Mouse (Mus musculus) kidney, postnatal 0 days (tissue): ENCODE data around the gene Pfn3. TPM values are rescaled to one million over a fixed set of nuclear protein-coding genes. Genes with fewer than 3 reads are reported as not detected.

Experiments
- ATAC-seq: fragments of 200-750 bp; cut with Nextera tagmentation; replicated peaks from 2 replicates; pipeline ENCODE4 v1.8.0; 2017; ENCODE audit warnings: low read depth, moderate number of reproducible peaks, moderate TSS enrichment, moderate library complexity; ENCODE audit not compliant: low FRiP score
- DNase-seq: peaks from one replicate; pipeline ENCODE4 v3.0.0-alpha.2; 2016; ENCODE audit warnings: low spot score
- H3K27ac ChIP-seq: fragments of 300-500 bp; sonication (generic); 2 replicates; pipeline ENCODE4 v1.5.1; 2014; ENCODE audit warnings: mild to moderate bottlenecking
- H3K27me3 ChIP-seq: fragments of 300-500 bp; sonication (generic); 2 replicates; pipeline ENCODE4 v1.6.1; 2014; ENCODE audit warnings: low read length, mixed read lengths; ENCODE audit not compliant: insufficient read depth
- H3K36me3 ChIP-seq: fragments of 300-500 bp; sonication (generic); 2 replicates; pipeline ENCODE4 v1.6.1; 2014; ENCODE audit warnings: low read length, mixed read lengths; ENCODE audit not compliant: insufficient read depth
- H3K4me1 ChIP-seq: fragments of 300-500 bp; sonication (generic); replicated peaks from 2 replicates; pipeline ENCODE4 v1.6.1; 2014; ENCODE audit warnings: antibody characterized with exemption, low read length, mixed read lengths; ENCODE audit not compliant: insufficient read depth
- H3K4me2 ChIP-seq: fragments of 300-500 bp; sonication (generic); 2 replicates; pipeline ENCODE4 v1.6.1; 2014; ENCODE audit warnings: mild to moderate bottlenecking, low read length, moderate library complexity, mixed read lengths
- H3K4me3 ChIP-seq: fragments of 300-500 bp; sonication (generic); replicated peaks from 2 replicates; pipeline ENCODE4 v1.5.1; 2014; ENCODE audit warnings: low read depth, low read length
- H3K9ac ChIP-seq: fragments of 300-500 bp; sonication (generic); 2 replicates; pipeline ENCODE4 v1.6.1; 2014; ENCODE audit warnings: low read depth, low read length
- H3K9me3 ChIP-seq: fragments of 300-500 bp; sonication (generic); replicated peaks from 2 replicates; pipeline ENCODE4 v1.6.1; 2016; ENCODE audit warnings: low read length, inconsistent platforms, mixed read lengths
- CTCF ChIP-seq: IDR thresholded peaks from 2 replicates; pipeline ENCODE4 v1.5.1; 2016; ENCODE audit warnings: antibody characterized with exemption, low read depth, mild to moderate bottlenecking, moderate library complexity
- WGBS: fragments of 180-500 bp; shearing (Covaris S2); extraction: QIAGEN DNeasy Blood & Tissue Kit; methylation state at CpG from one replicate; pipeline ENCODE4 v1.1.7; 2014; 5-methylcytosine and 5-hydroxymethylcytosine counted together
- polyA plus RNA-seq: library from polyadenylated mRNA; unstranded; fragments of >200 nt; fragmentation: Nextera tagmentation; extraction: Ambion mirVana; gene quantifications from 2 replicates; pipeline ENCODE4 v1.2.1, GENCODE M21; 2015

The Pfn3 gene
- polyA plus RNA-seq, 1 experiment from 2014 or later: not detected

DNA sequence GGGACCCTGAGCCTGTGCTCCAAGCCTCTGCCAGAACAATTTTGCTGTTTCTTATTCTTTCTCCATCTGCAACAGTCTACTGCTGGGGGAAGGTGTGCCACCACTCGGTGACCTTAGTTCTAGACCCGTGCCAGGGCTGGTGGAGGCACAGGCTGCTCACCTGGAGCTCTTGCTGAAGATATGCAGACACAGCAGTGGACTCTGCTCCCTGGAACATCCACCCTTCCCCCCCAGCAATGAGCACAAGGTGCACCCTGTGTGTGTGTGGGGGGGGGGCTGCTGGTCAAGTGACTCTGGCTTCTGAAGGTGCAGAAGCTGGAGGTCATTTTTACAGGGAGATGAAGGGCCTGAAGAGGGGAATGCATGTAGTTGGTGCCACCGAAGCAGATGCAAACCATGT is 24.4 kb downstream of the Pfn3 start:
- Histone ChIP-seq H3K9ac (no peak overlapping the region), H3K4me1 (no peaks in the 10 kb centered on the region), H3K27me3 (no peaks in the 10 kb centered on the region), H3K9me3 (no peaks in the 10 kb centered on the region), H3K4me2 (no peak overlapping the region), H3K27ac (peak overlapping the region; percentile 62), H3K4me3 (no peak overlapping the region), H3K36me3 (no peaks in the 10 kb centered on the region)
- peak; percentile 90 for ATAC-seq
- TF ChIP-seq CTCF: no peak
- WGBS: 70% methylated on average over 3 of the region's 3 CpGs
- DNase-seq: no peak

DNA sequence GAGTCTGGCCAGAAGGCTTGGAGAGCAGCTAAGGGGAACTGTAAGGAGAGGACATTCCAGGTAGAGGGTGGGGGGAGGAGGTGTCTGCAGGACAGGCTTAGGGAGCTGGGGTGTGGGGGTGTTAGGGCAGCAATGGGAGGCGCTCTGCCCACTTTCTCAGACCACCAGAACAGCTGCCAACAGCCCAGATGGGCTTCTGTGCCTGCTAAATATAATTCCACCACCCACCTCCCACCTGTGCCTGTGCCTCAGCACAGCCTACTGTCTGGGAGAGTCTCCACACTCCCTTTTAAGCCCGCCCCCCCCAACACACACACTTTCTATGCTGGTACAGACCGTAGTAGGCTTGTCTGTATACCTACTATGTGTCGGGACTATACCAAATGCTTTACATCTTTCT is 33.2 kb downstream of the Pfn3 start:
- 74% methylated on average over 4 of the region's 4 CpGs for WGBS
- no peak overlapping the region for H3K4me3 ChIP-seq
- no peak for TF ChIP-seq CTCF
- no peaks in the 10 kb centered on the region for H3K9me3 ChIP-seq
- ATAC-seq (no peak), DNase-seq (no peak)
- H3K27ac ChIP-seq: no peak overlapping the region
- H3K9ac ChIP-seq: no peak overlapping the region
- H3K4me1 ChIP-seq: no peaks in the 10 kb centered on the region
- H3K4me2 ChIP-seq: no peak overlapping the region
- 0 out of 2 replicates have a peak, but pooled peaks cover 15% of the 10 kb centered on the region for H3K27me3 ChIP-seq
- H3K36me3 ChIP-seq: no peaks in the 10 kb centered on the region

DNA sequence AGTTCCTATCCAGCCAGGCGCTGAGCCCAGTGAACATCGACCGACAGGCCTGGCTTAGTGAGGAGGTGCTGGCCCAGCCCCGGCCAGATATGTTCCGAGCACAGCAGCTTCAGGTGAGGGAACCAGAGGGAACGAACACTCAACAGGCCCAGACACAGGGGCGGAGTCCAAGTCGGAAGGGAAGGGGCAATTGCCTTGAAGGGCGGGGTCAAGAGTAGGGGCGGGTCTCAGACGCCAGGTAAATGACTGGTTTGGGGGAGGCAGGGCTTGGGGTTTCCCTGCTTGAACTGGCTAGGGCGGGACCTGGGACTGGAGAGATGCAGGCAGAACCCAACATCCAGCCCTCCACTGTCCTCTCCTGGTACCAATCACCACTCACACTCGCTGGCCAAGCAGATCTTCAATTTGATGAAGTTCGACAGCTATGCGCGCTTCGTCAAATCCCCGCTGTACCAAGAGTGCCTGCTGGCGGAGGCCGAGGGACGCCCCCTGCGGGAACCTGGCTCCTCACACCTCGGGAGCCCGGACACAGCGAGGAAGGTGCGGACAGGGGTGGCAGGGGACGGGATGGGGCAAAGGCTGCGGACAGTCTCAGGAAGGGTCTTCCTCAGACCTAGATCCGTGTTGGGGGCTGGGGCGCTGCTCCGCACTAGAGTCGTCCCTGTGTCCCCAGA is 36.0 kb downstream of the Pfn3 start:
- no peak overlapping the region for H3K4me3 ChIP-seq

DNA sequence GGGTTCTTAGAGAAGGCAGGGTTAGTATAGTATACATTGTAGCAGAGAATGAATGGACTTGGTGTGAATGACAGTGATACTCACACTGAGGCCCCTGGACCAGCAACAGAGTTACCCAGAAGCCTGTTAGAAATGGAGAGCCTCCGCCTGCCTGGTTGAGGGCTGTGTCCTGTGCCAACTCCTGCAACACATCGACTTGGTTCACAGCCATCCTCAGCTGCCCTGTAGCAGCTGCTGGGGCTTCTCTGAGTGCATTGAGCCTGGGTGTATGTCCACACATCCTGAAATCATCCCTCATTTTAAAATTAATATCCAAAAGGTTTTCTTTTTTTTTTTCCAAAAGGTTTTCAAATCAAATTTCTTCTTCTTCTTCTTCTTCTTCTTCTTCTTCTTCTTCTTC is 39.2 kb downstream of the Pfn3 start:
- no peaks in the 10 kb centered on the region for H3K9me3 ChIP-seq
- no peak for DNase-seq
- H3K4me2 ChIP-seq: no peak overlapping the region
- no peak for ATAC-seq
- whole genome bisulfite sequencing: 76% methylated on average over 2 of the region's 2 CpGs
- no peak overlapping the region for H3K9ac ChIP-seq
- TF ChIP-seq CTCF: no peak
- no peak overlapping the region for H3K4me3 ChIP-seq
- H3K27me3 ChIP-seq: 0 out of 2 replicates have a peak, but pooled peaks cover 15% of the 10 kb centered on the region
- H3K36me3 ChIP-seq: no peaks in the 10 kb centered on the region
- no peaks in the 10 kb centered on the region for H3K4me1 ChIP-seq
- H3K27ac ChIP-seq: no peak overlapping the region

More for the DNA sequence above, 36.0 kb downstream of the Pfn3 start:
- Histone ChIP-seq H3K9me3 (no peaks in the 10 kb centered on the region), H3K36me3 (no peaks in the 10 kb centered on the region), H3K4me1 (no peaks in the 10 kb centered on the region), H3K4me2 (peak overlapping the region; percentile 43), H3K9ac (no peak overlapping the region), H3K27ac (no peak overlapping the region), H3K27me3 (0 out of 2 replicates have a peak, but pooled peaks cover 15% of the 10 kb centered on the region)
- WGBS: 9% methylated on average over 32 of the region's 32 CpGs
- DNase-seq (peak; percentile 4), ATAC-seq (peak; percentile 80)
- peak; percentile 32; the same call in 1 of the 2 replicates for TF ChIP-seq CTCF

DNA sequence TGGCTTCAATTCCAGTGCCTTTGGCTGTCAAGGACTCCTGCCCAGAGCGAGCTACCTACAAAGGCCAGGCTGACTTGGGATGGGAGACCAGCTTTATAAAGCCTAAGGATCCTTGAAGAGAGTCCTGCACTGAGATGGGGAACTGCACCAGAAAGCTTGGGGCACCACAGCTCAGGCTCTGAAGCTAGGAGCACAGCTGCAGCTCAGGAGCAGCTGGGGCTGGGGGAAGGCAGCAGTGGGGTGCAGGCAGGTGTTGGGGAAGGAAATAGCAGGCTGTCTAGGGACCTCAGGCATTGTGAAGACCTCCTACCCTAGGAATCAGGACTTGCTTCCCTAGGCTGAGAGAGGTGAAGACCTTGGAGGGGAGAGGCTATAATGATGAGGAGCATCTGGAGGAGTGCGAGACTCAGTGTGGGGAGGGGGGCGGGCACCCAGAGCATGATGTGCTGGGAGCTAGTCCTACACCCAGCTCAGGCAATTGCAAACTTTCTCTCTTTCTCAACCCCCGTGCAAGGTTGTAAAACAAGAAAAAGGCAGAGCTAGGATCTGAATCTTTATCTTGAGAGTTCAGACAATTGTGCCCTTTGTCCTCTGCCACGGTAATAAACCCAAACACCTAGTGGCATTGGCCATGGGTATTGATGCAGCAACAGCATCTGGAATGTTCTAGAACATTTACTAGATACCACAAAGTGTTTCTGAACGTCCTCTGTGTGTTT is 40.7 kb downstream of the Pfn3 start:
- ATAC-seq: no peak

DNA sequence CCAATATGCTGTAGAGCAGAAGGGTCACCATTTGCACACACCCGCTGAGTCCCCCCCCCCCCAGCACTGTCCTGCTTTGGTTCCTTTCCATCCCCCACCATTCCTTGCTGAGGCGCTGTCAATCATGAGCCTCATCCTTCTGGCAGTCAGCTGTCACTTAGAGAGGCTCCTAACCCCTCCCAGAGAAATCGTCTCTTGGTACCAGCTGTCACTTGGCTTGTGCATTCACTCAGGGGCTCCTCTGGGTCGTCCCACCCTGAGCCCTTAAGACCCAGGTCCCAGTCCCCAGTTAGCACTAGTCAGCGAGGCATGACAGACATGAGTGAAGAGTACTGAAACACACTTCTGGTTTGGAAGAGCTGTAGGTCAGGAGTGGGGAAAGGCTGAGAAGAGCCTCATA is 43.3 kb downstream of the Pfn3 start:
- TF ChIP-seq CTCF: no peak
- no peaks in the 10 kb centered on the region for H3K36me3 ChIP-seq
- no peak overlapping the region for H3K4me2 ChIP-seq
- 58% methylated on average over 5 of the region's 5 CpGs for WGBS
- DNase-seq: no peak
- no peaks in the 10 kb centered on the region for H3K9me3 ChIP-seq
- no peaks in the 10 kb centered on the region for H3K4me1 ChIP-seq
- no peak overlapping the region for H3K27ac ChIP-seq
- ATAC-seq: no peak
- H3K27me3 ChIP-seq: no peaks in the 10 kb centered on the region
- H3K4me3 ChIP-seq: no peak overlapping the region
- no peak overlapping the region for H3K9ac ChIP-seq

More for the DNA sequence above, 40.7 kb downstream of the Pfn3 start:
- no peak overlapping the region for H3K9ac ChIP-seq
- TF ChIP-seq CTCF: no peak
- no peaks in the 10 kb centered on the region for H3K36me3 ChIP-seq
- no peak for DNase-seq
- no peak overlapping the region for H3K4me2 ChIP-seq
- 52% methylated on average over 6 of the region's 6 CpGs for WGBS
- H3K4me3 ChIP-seq: no peak overlapping the region
- no peaks in the 10 kb centered on the region for H3K4me1 ChIP-seq
- H3K27me3 ChIP-seq: 0 out of 2 replicates have a peak, but pooled peaks cover 11% of the 10 kb centered on the region
- H3K9me3 ChIP-seq: no peaks in the 10 kb centered on the region
- no peak overlapping the region for H3K27ac ChIP-seq
